Mouse (Mus musculus): Measurements from ENCODE around the gene Alox12b. TPM values are rescaled to one million over a fixed set of nuclear protein-coding genes. Genes with fewer than 3 reads are reported as not detected.

Alox12b gene
- not detected in 2 replicates for polyA plus RNA-seq (2015; fragmentation: Nextera tagmentation; extraction: Ambion mirVana)

GRCm38 (mm10) chr11:69156800-69157199 lies at the start of gene Alox12b:
Alox12b (plus strand) TSS chr11:69156989.
- ATAC-seq: no peak
- WGBS: 7% methylated on average over 18 of the region's 18 CpGs

GRCm38 (mm10) chr11:69107676-69108075 lies 49.1 kb upstream of the Alox12b start:
- no peak overlapping the region for H3K9ac ChIP-seq (replicated peaks; ENCODE audit: low read depth)
- ATAC-seq: no peak
- H3K27ac ChIP-seq (ENCODE audit: low read length): no peak overlapping the region
- H3K4me2 ChIP-seq (replicated peaks; ENCODE audit: low read depth, low read length): no peak overlapping the region
- DNase-seq (ENCODE audit: low spot score): no peak
- WGBS: 83% methylated on average over 11 of the region's 11 CpGs
- no peak for TF ChIP-seq EP300 (IDR thresholded peaks at IDR 0.05)
- TF ChIP-seq CTCF (IDR thresholded peaks at IDR 0.05): no peak
- 0 out of 2 replicates have a peak, but pooled peaks cover 3% of the 10 kb centered on the region for H3K4me1 ChIP-seq (ENCODE audit: insufficient read depth, low read depth, low read length)
- no peak overlapping the region for H3K4me3 ChIP-seq (ENCODE audit: low read depth, low read length)
- no peaks in the 10 kb centered on the region for H3K9me3 ChIP-seq (ENCODE audit: low read length)
- H3K36me3 ChIP-seq (ENCODE audit: insufficient read depth, low read length): peaks cover 70% of the 10 kb centered on the region
- no peaks in the 10 kb centered on the region for H3K27me3 ChIP-seq (replicated peaks; ENCODE audit: insufficient read depth, low read length)

More at GRCm38 (mm10) chr11:69156800-69157199, at the start of gene Alox12b:
- no peaks in the 10 kb centered on the region for H3K9me3 ChIP-seq (ENCODE audit: low read length)
- H3K4me2 ChIP-seq (replicated peaks; ENCODE audit: low read depth, low read length): no peak within 1 kb of the TSS
- no peaks in the 10 kb centered on the region for H3K4me1 ChIP-seq (ENCODE audit: insufficient read depth, low read depth, low read length)
- H3K9ac ChIP-seq (replicated peaks; ENCODE audit: low read depth): no peak within 1 kb of the TSS
- no peaks in the 10 kb centered on the region for H3K36me3 ChIP-seq (ENCODE audit: insufficient read depth, low read length)
- no peak for DNase-seq (ENCODE audit: low spot score)
- H3K27me3 ChIP-seq (replicated peaks; ENCODE audit: insufficient read depth, low read length): peaks cover 7% of the 10 kb centered on the region; the same call in 1 of the 2 replicates
- H3K27ac ChIP-seq (ENCODE audit: low read length): no peak within 1 kb of the TSS
- no peak within 1 kb of the TSS for H3K4me3 ChIP-seq (ENCODE audit: low read depth, low read length)
- TF ChIP-seq CTCF (IDR thresholded peaks at IDR 0.05): no peak
- no peak for TF ChIP-seq EP300 (IDR thresholded peaks at IDR 0.05)

- 93% methylated on average over 9 of the region's 9 CpGs for WGBS
- no peak overlapping the region for H3K9ac ChIP-seq (replicated peaks; ENCODE audit: low read depth)
- H3K27ac ChIP-seq (ENCODE audit: low read length): no peak overlapping the region
- H3K36me3 ChIP-seq (ENCODE audit: insufficient read depth, low read length): peaks cover 64% of the 10 kb centered on the region
- 0 out of 2 replicates have a peak, but pooled peaks cover 3% of the 10 kb centered on the region for H3K4me1 ChIP-seq (ENCODE audit: insufficient read depth, low read depth, low read length)
- H3K4me2 ChIP-seq (replicated peaks; ENCODE audit: low read depth, low read length): no peak overlapping the region
- no peaks in the 10 kb centered on the region for H3K27me3 ChIP-seq (replicated peaks; ENCODE audit: insufficient read depth, low read length)
- DNase-seq (ENCODE audit: low spot score) (no peak), ATAC-seq (no peak)
- no peak overlapping the region for H3K4me3 ChIP-seq (ENCODE audit: low read depth, low read length)
- H3K9me3 ChIP-seq (ENCODE audit: low read length): no peaks in the 10 kb centered on the region
- TF ChIP-seq CTCF (IDR thresholded peaks at IDR 0.05): no peak
- no peak for TF ChIP-seq EP300 (IDR thresholded peaks at IDR 0.05)
Observed at GRCm38 (mm10) chr11:69108223-69108622, 48.6 kb upstream of the Alox12b start.

GRCm38 (mm10) chr11:69109032-69109900 lies 47.5 kb upstream of the Alox12b start:
- H3K9ac ChIP-seq (replicated peaks; ENCODE audit: low read depth): no peak overlapping the region
- TF ChIP-seq CTCF (IDR thresholded peaks at IDR 0.05) (no peak), EP300 (IDR thresholded peaks at IDR 0.05) (no peak)
- 76% methylated on average over 13 of the region's 13 CpGs for WGBS
- ATAC-seq (no peak), DNase-seq (ENCODE audit: low spot score) (peak; percentile 33)
- no peaks in the 10 kb centered on the region for H3K27me3 ChIP-seq (replicated peaks; ENCODE audit: insufficient read depth, low read length)
- no peak overlapping the region for H3K4me3 ChIP-seq (ENCODE audit: low read depth, low read length)
- peaks cover 54% of the 10 kb centered on the region for H3K36me3 ChIP-seq (ENCODE audit: insufficient read depth, low read length)
- no peaks in the 10 kb centered on the region for H3K9me3 ChIP-seq (ENCODE audit: low read length)
- no peak overlapping the region for H3K27ac ChIP-seq (ENCODE audit: low read length)
- H3K4me2 ChIP-seq (replicated peaks; ENCODE audit: low read depth, low read length): no peak overlapping the region
- 0 out of 2 replicates have a peak, but pooled peaks cover 3% of the 10 kb centered on the region for H3K4me1 ChIP-seq (ENCODE audit: insufficient read depth, low read depth, low read length)

- Histone ChIP-seq H3K27me3 (replicated peaks; ENCODE audit: insufficient read depth, low read length) (no peaks in the 10 kb centered on the region), H3K4me2 (replicated peaks; ENCODE audit: low read depth, low read length) (peak overlapping the region; percentile 49), H3K27ac (ENCODE audit: low read length) (no peak overlapping the region), H3K9me3 (ENCODE audit: low read length) (no peaks in the 10 kb centered on the region), H3K36me3 (ENCODE audit: insufficient read depth, low read length) (peaks cover 42% of the 10 kb centered on the region), H3K4me3 (ENCODE audit: low read depth, low read length) (peak overlapping the region; percentile 30), H3K4me1 (ENCODE audit: insufficient read depth, low read depth, low read length) (0 out of 2 replicates have a peak, but pooled peaks cover 3% of the 10 kb centered on the region), H3K9ac (replicated peaks; ENCODE audit: low read depth) (no peak overlapping the region)
- no peak for TF ChIP-seq CTCF (IDR thresholded peaks at IDR 0.05)
- peak; percentile 44 for TF ChIP-seq EP300 (IDR thresholded peaks at IDR 0.05)
- ATAC-seq (peak; percentile 66), DNase-seq (ENCODE audit: low spot score) (peak; percentile 69)
- 2% methylated on average over 29 of the region's 30 CpGs for WGBS
Observed at GRCm38 (mm10) chr11:69110319-69111046, 46.3 kb upstream of the Alox12b start.

Measured in lung, postnatal 0 days (tissue).